In genomic region chr7:120874764-120875539, GRCm38 (mm10) we compare ENCODE assay signal across 12 mouse cellular contexts. TPM values are rescaled to one million over a fixed set of nuclear protein-coding genes. Genes with fewer than 3 reads are reported as not detected.
DNase-seq lines count a peak whose midpoint lies in the region; ATAC-seq and TF ChIP-seq lines count a peak whose summit lies in the region.
"Had no signal": no experiment of that assay in that cellular context is flagged by ENCODE, and none has a peak within 500 bp of the region (broad histone marks: within the 10 kb centered on the region; RNA-seq: fewer than 3 reads in every experiment).

No protein-coding gene starts in this region.

- no peak for TF ChIP-seq CTCF in kidney, adult 2 months (conservative IDR thresholded peaks at IDR 0.05; ENCODE audit: insufficient read depth, insufficient read length, low read depth, low read length)
- TF ChIP-seq CTCF in lung, adult 2 months (IDR thresholded peaks at IDR 0.05; ENCODE audit: insufficient read depth, low read length) = no peak

- DNase-seq in kidney, adult 2 months = peak; percentile 10
- DNase-seq in kidney, adult 11 months = no peak
- DNase-seq in lung, adult 2 months = peak; percentile 15
- no peak for DNase-seq in left cerebral cortex, postnatal 36 days (ENCODE audit: low spot score in 2 of 2)
- DNase-seq in frontal cortex, adult 2 months (ENCODE audit: extremely low spot score in 1 of 2, low spot score in 1 of 2) = no peak
- no peak for DNase-seq in kidney, postnatal 36 days
- DNase-seq: adrenal gland, postnatal 36 days had no signal

- 77% methylated on average over 7 of the region's 7 CpGs for WGBS in kidney, adult 2 months
- 56% methylated on average over 7 of the region's 7 CpGs for WGBS in lung, adult 2 months
- 55% methylated on average over 7 of the region's 7 CpGs for WGBS in stomach, embryonic 15.5 days

- intact Hi-C loops in left cerebral cortex, postnatal 36 days (cut with DNase I) = no loop called here

- no peak overlapping the region for H3K4me3 ChIP-seq in kidney, adult 2 months (ENCODE audit: insufficient read depth, low read depth, low read length)
- no peak overlapping the region for H3K4me3 ChIP-seq in lung, adult 2 months (replicated peaks; ENCODE audit: extremely low read depth, low read depth, low read length)
- H3K4me3 ChIP-seq in stomach, embryonic 15.5 days (replicated peaks) = no peak overlapping the region
- H3K4me3 ChIP-seq: embryonic facial prominence, embryonic 13.5 days; heart, embryonic 15.5 days; myocyte had no signal

- H3K9me3 ChIP-seq in stomach, embryonic 15.5 days = no peaks in the 10 kb centered on the region
- H3K9me3 ChIP-seq: embryonic facial prominence, embryonic 13.5 days; heart, embryonic 15.5 days had no signal

- TF ChIP-seq POLR2A in kidney, adult 2 months (IDR thresholded peaks at IDR 0.05; ENCODE audit: low read depth, low read length) = no peak
- no peak for TF ChIP-seq POLR2A in lung, adult 2 months (IDR thresholded peaks at IDR 0.05; ENCODE audit: borderline replicate concordance, extremely low read depth, low read depth, low read length)

- no peak overlapping the region for H3K9ac ChIP-seq in stomach, embryonic 15.5 days
- H3K9ac ChIP-seq: embryonic facial prominence, embryonic 13.5 days; heart, embryonic 15.5 days had no signal

- no peaks in the 10 kb centered on the region for H3K27me3 ChIP-seq in kidney, adult 2 months (replicated peaks; ENCODE audit: control insufficient read depth, insufficient read depth, low read length)
- no peaks in the 10 kb centered on the region for H3K27me3 ChIP-seq in stomach, embryonic 15.5 days (replicated peaks)
- H3K27me3 ChIP-seq: embryonic facial prominence, embryonic 13.5 days; heart, embryonic 15.5 days had no signal

- no peaks in the 10 kb centered on the region for H3K4me1 ChIP-seq in kidney, adult 2 months (ENCODE audit: control insufficient read depth, insufficient read depth, low read length)
- H3K4me1 ChIP-seq in lung, adult 2 months (ENCODE audit: control insufficient read depth, insufficient read depth, low read length) = peaks cover 3% of the 10 kb centered on the region
- H3K4me1 ChIP-seq in stomach, embryonic 15.5 days = peaks cover 17% of the 10 kb centered on the region; the same call in 1 of the 2 replicates

- H3K4me2 ChIP-seq in stomach, embryonic 15.5 days = no peak overlapping the region
- H3K4me2 ChIP-seq: embryonic facial prominence, embryonic 13.5 days; heart, embryonic 15.5 days had no signal

- H3K27ac ChIP-seq in kidney, adult 2 months (ENCODE audit: insufficient read depth, low read depth, low read length) = no peak overlapping the region
- peak overlapping the region; percentile 86 for H3K27ac ChIP-seq in stomach, embryonic 15.5 days
- H3K27ac ChIP-seq: embryonic facial prominence, embryonic 13.5 days; heart, embryonic 15.5 days had no signal

- ATAC-seq in erythroblast, adult 5-6 weeks (replicated peaks; ENCODE audit: low FRiP score, poor library complexity, severe bottlenecking) = peak; percentile 82
- ATAC-seq in stomach, embryonic 15.5 days (ENCODE audit: insufficient read depth, low FRiP score, low read depth) = peak; percentile 97

- H3K36me3 ChIP-seq in kidney, adult 2 months (ENCODE audit: control insufficient read depth, insufficient read depth, low read length) = no peaks in the 10 kb centered on the region
- H3K36me3 ChIP-seq in stomach, embryonic 15.5 days = 0 out of 2 replicates have a peak, but pooled peaks cover 6% of the 10 kb centered on the region
- H3K36me3 ChIP-seq: heart, embryonic 15.5 days had no signal

RNA-seq across cellular contexts. Expression of gene Eef2k, which starts 32.3 kb away (rescaled TPM):
- 5.5 and 6.4 TPM in 2 replicates for polyA plus RNA-seq in kidney, adult 2 months (2012; rRNA removed)
- 12.3 and 24.0 TPM in 2 replicates for total RNA-seq in erythroblast, adult 5-6 weeks (2015; ENCODE audit: low replicate concordance)
- total RNA-seq in erythroblast, adult 5-6 weeks (2017; ENCODE audit: low replicate concordance) = 77.4 and 97.0 TPM in 2 replicates
- 12.0 and 13.9 TPM in 2 replicates for polyA plus RNA-seq in lung, adult 2 months (2012; rRNA removed)
- polyA plus RNA-seq in stomach, embryonic 15.5 days (2015; fragmentation: Nextera tagmentation; extraction: Ambion mirVana) = 54.3 and 58.0 TPM in 2 replicates
- 10 to 100 TPM; 27.9 to 32.0 TPM for total RNA-seq in left cerebral cortex, postnatal 36 days (2021)
- polyA plus RNA-seq in frontal cortex, adult 2 months (2012; rRNA removed) = 30.5 and 35.3 TPM in 2 replicates

RNA-seq across cellular contexts. Expression of gene Polr3e, which starts 42.6 kb away (rescaled TPM):
- polyA plus RNA-seq in kidney, adult 2 months (2012; rRNA removed) = 25.9 and 26.9 TPM in 2 replicates
- total RNA-seq in erythroblast, adult 5-6 weeks (2015; ENCODE audit: low replicate concordance) = 3.1 and 3.3 TPM in 2 replicates
- total RNA-seq in erythroblast, adult 5-6 weeks (2017; ENCODE audit: low replicate concordance) = 1.5 and 6.2 TPM in 2 replicates
- polyA plus RNA-seq in lung, adult 2 months (2012; rRNA removed) = 12.6 and 14.4 TPM in 2 replicates
- 34.4 and 36.4 TPM in 2 replicates for polyA plus RNA-seq in stomach, embryonic 15.5 days (2015; fragmentation: Nextera tagmentation; extraction: Ambion mirVana)
- total RNA-seq in left cerebral cortex, postnatal 36 days (2021) = 10 to 100 TPM; 27.8 to 28.0 TPM
- polyA plus RNA-seq in frontal cortex, adult 2 months (2012; rRNA removed) = 28.2 and 30.9 TPM in 2 replicates

Comparison
In these comparisons a context has a peak if more than half of its experiments do, and no peak if none do; other contexts are left out.
1. DNase-seq: peak in kidney, adult 2 months (single experiment) and lung, adult 2 months (single experiment); none in kidney, adult 11 months (single experiment), left cerebral cortex, postnatal 36 days (0 of 2), frontal cortex, adult 2 months (0 of 2) and kidney, postnatal 36 days (0 of 2).